Mouse (Mus musculus): Measurements from ENCODE around the gene Pde8a. TPM values are rescaled to one million over a fixed set of nuclear protein-coding genes. Genes with fewer than 3 reads are reported as not detected.

Pde8a gene
- total RNA-seq, 2 experiments from 2014 or later: 9.7 to 10.1 TPM

- intact Hi-C loops (cut with DNase I): loop anchor here (2.0 to 5.0 kb wide), 3 partner anchors 42 to 130 kb away; no protein-coding TSS in a partner anchor
- DNase-seq (ENCODE audit: low spot score): no peak
Measured at GRCm38 (mm10) chr7:81208944-81209343, 4.5 kb upstream of the Pde8a start.

DNA sequence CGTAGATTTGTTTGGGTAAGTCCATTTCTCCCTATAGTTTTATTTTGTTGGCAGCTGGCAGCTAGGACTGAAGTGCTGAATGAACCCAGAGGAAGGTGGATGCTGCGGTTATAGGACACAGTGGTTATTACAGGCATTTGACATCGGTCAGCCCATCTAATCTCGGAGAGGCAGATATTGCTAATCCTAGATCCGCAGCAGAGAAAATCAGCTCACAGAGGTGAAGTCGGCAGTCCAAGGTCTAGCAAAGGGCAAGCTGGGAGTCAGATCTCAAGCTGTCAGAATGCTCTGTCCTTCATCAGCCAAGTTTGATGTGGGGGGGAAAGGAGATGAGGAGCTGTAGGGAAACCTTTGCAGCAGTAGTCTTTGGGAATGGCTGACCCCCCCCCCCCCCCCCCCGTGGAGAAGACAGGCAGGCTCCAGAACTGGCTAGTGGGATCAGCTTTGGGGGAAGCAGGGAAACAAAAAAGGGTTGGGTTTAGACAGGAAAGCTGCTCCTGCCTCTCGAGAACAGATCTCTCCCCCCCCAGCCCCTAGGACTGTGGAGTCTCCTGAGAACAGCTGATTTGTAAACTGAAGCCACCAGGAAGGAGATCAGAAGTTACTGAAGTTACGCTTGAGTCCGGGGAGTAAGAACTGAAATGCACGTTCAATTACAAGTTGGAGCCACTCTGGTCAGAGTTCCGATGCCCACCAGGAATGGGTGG is 3.3 kb upstream of the Pde8a start:
- intact Hi-C loops (cut with DNase I): loop anchor here (2.0 to 5.0 kb wide), 3 partner anchors 43 to 129 kb away; no protein-coding TSS in a partner anchor

DNA sequence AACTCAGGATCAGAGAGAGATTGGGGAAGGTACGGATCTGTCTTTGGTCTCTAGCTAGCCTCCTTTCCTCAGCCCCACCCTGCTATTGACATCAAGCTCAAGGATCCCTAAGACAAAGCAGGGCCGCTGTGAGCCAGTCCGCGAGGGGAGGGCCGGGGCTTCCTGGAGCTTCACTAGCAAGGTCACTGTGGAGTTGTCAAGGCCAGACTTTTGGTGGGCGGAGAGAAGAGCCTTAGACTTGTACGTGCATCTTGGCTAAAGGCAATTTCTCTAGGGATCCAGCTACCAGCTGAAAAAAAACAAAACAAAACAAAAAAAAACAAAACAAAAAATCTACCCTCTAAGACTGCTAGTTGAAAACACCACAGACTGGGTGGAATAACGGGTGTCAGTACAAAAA is 1.6 kb upstream of the Pde8a start:
- DNase-seq (ENCODE audit: low spot score): peak; percentile 20
- intact Hi-C loops (cut with DNase I): no loop called here

More for the DNA sequence above, 3.3 kb upstream of the Pde8a start:
- no peak for DNase-seq (ENCODE audit: low spot score)

DNA sequence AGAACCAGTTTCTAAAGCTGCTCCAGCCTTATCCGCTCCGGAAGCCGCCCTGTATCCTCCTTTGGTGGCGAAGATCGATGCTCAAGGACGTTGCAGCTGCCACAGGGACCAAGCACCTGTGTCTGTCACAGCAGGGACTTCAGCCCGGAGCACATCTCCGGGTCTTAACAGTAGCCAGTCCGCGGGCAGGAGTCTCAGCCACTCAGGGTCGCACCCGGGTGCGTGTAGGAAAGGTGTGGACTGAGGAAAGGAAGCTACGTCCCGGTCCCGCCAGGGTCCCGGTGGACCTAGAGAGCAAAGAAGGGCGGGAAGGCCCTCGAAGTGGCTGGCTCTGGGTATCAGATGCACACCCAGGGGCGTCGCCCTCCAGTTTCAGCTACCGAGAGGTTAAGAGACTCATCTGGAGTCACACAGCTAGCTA is 1.1 kb upstream of the Pde8a start:
- peak; percentile 72 for DNase-seq (ENCODE audit: low spot score)
- intact Hi-C loops (cut with DNase I): no loop called here

DNA sequence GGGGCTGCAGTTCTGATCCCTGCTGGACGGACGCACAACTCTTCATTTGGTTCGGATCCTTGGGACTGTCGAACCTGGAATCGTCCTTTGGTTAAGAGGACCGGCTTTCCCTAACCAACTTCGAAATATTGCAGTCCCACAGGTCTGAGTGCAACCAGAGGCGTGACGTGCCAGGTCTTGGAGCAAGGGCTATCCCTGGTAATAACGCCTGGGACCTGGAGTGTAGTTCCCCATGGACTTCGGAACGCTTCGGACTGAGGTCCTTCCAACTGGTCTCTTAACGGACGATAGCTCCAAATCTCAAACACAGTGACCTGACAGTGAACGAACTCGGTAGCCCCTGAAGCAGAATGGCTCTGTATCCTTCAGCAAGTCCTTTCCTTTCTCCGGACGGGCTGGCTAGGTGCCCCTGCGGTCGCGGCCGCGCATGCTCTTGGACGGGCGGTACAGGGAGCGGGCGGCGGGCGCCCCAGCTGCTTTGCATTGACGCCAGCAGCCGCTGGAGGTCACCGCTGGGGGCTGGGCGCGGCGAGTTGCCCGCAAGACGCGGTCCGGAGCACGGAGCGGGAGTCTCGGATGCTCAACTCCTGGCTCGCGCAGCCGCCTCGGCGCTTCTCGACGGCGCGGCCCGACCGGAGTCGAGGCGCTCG is 574 bp upstream of the Pde8a start:
- intact Hi-C loops (cut with DNase I): no loop called here
- DNase-seq (ENCODE audit: low spot score): peak; percentile 91

- intact Hi-C loops (cut with DNase I): no loop called here
- no peak for DNase-seq (ENCODE audit: low spot score)
Measured at GRCm38 (mm10) chr7:81214153-81214907, 934 bp downstream of the Pde8a start.

DNA sequence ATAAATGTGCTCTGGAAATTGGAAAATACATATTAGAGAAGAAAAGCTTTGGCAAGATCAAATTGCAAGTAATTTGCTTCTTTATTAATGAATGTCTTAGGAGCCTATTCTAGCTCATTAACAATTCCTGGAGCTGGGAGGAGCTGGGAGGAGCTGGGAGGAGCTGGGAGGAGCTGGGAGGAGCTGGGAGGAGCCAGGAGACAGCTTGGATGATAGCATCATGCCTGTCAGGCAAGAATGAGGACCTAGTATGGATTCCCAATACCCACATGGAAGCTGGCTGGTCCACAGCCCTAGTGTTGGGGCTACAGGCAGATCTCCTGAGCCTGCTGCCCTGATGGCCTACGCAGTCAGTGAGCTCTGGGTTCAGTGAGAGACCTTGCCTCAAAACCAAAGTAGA is 2.6 kb downstream of the Pde8a start:
- no peak for DNase-seq (ENCODE audit: low spot score)
- intact Hi-C loops (cut with DNase I): no loop called here

GRCm38 (mm10) chr7:81219321-81219720 is 5.9 kb downstream of the Pde8a start:
- DNase-seq (ENCODE audit: low spot score): no peak
- intact Hi-C loops (cut with DNase I): no loop called here

DNA sequence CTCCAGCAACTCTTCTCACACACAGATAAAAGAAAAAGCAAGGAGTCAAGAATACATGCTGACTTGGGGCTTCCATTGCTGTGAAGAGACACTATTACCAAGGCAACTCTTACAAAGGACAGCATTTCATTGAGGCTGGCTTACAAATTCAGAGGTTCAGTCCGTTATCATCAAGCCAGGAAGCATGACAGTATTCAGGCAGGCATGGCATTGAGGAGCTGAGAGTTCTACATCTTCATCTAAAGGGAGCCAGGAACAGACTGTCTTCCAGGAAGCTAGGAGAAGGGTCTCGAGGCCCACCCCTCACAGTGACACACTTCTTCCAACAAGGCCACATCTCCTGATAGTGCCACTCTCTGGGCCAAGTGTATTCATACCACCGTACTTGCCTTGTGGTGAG is 7.0 kb downstream of the Pde8a start:
- DNase-seq (ENCODE audit: low spot score): no peak
- intact Hi-C loops (cut with DNase I): no loop called here

GRCm38 (mm10) chr7:81224260-81224659 is 10.9 kb downstream of the Pde8a start:
- intact Hi-C loops (cut with DNase I): no loop called here
- no peak for DNase-seq (ENCODE audit: low spot score)

DNA sequence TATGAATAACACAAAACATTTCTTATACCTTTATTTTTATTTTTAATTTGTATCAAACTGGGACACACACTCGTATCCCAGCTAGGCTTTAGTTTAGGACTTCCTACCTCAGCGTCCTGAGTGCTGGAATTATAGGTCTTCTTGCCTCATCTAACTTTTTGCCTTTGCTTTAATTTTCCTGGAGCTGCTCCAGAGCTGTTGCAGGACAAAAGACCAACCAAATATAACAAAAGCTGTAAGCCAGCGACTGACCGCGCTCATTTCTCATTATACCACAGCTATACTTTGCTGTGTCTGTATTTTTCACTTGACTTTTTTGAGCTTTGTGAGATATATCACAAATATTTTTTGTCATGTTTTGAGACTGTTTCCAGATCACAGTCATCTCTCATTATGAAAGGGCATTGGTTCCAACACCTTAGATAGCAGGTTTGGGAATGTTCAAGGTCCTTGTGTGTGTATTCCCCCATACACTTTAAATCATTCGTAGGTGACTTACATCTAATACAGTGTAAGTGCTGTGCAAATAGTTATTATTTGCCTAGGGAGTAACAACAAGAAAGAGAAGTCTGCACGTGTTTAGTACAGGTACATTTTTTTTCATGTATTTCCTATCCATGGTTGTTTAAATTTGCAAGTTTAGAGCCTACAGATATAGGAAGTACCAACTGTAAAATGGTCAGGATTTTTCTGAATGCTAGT is 16.8 kb downstream of the Pde8a start:
- no peak for DNase-seq (ENCODE audit: low spot score)

GRCm38 (mm10) chr7:81232674-81233073 is 19.3 kb downstream of the Pde8a start:
- intact Hi-C loops (cut with DNase I): no loop called here
- DNase-seq (ENCODE audit: low spot score): no peak

More for the DNA sequence above, 16.8 kb downstream of the Pde8a start:
- intact Hi-C loops (cut with DNase I): no loop called here

DNA sequence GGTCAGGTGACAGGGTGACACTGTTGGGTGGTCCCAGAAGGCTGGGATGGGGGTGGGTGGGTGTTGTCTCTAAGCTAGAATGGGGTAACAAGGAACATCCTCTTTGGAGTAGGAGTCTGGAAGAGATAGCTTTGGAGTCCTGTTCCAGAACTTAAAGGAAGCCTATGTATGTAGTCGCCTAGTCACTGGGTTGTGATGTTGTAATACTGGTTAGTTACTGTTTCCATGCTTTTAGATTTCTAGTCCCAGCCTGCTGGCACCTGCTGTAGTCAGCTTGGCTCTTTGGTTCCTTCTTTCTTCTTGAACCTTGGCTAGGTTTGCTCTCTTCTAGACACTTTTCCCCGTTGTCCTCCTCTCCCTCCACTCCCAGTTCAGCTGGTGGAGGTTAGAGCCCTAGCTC is 21.7 kb downstream of the Pde8a start:
- intact Hi-C loops (cut with DNase I): no loop called here
- DNase-seq (ENCODE audit: low spot score): no peak

DNA sequence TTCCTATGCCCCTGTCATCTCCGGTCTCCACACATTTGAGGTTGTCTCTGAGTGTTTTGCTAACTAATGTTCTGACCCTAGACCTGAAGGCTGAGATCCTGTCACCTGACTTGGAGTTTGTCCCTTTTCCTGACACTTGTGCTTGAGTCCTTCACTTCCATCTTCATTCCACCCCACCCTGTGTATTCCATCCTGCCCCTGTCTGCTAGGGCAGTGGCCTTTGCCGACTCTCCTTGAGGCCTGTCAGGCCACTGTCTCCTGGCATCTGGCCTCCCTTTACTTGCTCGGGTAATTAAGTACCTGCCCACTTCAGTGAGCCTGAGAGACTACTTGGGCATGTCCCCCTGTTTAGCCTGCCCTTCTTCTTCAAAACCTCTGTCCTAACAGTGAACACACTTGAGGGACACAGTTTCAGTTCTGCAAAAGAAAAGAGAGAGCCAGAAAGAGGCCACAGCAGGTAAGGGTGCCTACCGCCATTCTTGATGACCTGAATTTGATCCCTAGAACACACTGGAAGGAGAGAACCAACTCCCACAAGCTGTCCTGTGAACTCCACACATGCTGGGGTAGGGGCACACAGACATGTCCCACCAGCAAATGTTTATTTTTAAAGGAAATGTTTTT is 22.3 kb downstream of the Pde8a start:
- intact Hi-C loops (cut with DNase I): no loop called here
- no peak for DNase-seq (ENCODE audit: low spot score)

- intact Hi-C loops (cut with DNase I): no loop called here
- DNase-seq (ENCODE audit: low spot score): no peak
Measured at GRCm38 (mm10) chr7:81243361-81243760, 30.0 kb downstream of the Pde8a start.

- intact Hi-C loops (cut with DNase I): no loop called here
- DNase-seq (ENCODE audit: low spot score): no peak
Measured at GRCm38 (mm10) chr7:81249854-81250279, 36.5 kb downstream of the Pde8a start.

DNA sequence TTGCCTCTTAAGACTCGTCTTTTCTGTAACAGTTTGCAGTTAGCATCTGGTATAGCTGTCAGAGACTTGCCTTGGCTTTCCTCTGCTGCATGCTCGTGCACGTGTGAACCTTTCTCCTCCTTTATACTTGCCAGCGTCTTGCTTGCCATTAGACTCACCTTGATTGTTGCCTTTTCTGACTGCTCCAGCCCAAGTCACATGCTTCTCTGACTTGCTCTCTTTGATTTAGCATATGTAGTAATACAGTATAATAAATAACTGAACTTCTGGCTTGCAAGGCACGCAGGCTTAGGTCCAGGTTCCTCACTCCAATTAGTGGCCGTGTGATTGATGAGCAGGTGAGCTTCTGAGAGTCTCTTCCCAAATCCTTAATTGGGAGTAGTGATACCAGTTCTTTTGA is 37.2 kb downstream of the Pde8a start:
- no peak for DNase-seq (ENCODE audit: low spot score)
- intact Hi-C loops (cut with DNase I): no loop called here

DNA sequence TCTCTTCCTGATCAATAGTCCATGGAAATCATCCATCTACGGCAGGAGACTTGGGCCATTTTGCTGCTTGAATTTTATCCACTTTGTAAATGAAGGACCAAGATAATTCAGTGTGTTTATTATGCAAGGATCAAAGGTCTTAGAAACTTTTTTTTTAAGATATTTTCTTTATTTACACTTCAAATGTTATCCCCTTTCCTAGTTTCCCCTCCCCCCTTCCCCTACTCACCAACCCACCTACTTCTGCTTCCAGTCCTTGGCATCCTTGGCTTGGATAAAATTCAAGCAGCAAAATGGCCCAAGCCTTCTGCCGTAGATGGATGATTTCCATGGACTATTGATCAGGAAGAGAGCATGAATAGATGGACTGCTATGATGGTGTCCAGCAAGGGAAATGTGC is 38.1 kb downstream of the Pde8a start:
- intact Hi-C loops (cut with DNase I): no loop called here
- no peak for DNase-seq (ENCODE audit: low spot score)

GRCm38 (mm10) chr7:81253317-81253716 is 39.9 kb downstream of the Pde8a start:
- intact Hi-C loops (cut with DNase I): no loop called here
- DNase-seq (ENCODE audit: low spot score): no peak

GRCm38 (mm10) chr7:81254579-81254978 is 41.2 kb downstream of the Pde8a start:
- intact Hi-C loops (cut with DNase I): no loop called here
- no peak for DNase-seq (ENCODE audit: low spot score)
